Mouse (Mus musculus) gastrocnemius, adult 2 months (tissue): ENCODE data around the gene Eloa. TPM values are rescaled to one million over a fixed set of nuclear protein-coding genes. Genes with fewer than 3 reads are reported as not detected.
"Not testable (repeated sequence)": the region's sequence is repeated elsewhere in the genome, so short reads cannot be mapped to it uniquely, and the experiment has no call there.

Experiments used
- DNase-seq: peaks from one replicate; pipeline ENCODE4 v3.0.0; 2022
- H3K27ac ChIP-seq: fragments of 200-600 bp; 2 replicates; pipeline ENCODE4 v1.8.1; 2022; ENCODE audit warnings: mild to moderate bottlenecking
- H3K4me3 ChIP-seq: fragments of 200-600 bp; 2 replicates; pipeline ENCODE4 v1.8.1; 2022; ENCODE audit warnings: mild to moderate bottlenecking, moderate library complexity
- CTCF ChIP-seq: fragments of 200-600 bp; IDR thresholded peaks from 2 replicates; pipeline ENCODE4 v1.8.1; 2022; ENCODE audit warnings: antibody characterized with exemption, mild to moderate bottlenecking, moderate library complexity
- intact Hi-C: fragments of 180-260 bp; cut with DNase I; formaldehyde crosslinking; loops from one replicate; pipeline ENCODE4 v1.15.1; 2025
- long read RNA-seq, 2 experiments: library from polyadenylated mRNA; stranded (forward); transcript quantifications; one replicate each; pipeline ENCODE4 v2.0.0; 2021
- total RNA-seq, 2 experiments: library from RNA; stranded (reverse); gene quantifications; 2 replicates each; pipeline ENCODE4 v1.2.3; 2021

The Eloa gene
- 10 to 100 TPM; 58.9 to 63.4 TPM for total RNA-seq
- long read RNA-seq, experiment 1, full-length matches to known transcripts, result 46 of 70 reads
- long read RNA-seq, experiment 1, partial matches to known transcripts, result 22 of 70 reads
- long read RNA-seq, experiment 1, other reads (novel, unspliced or antisense), result 2 of 70 reads
- long read RNA-seq, experiment 2, full-length matches to known transcripts, result 42 of 56 reads
- long read RNA-seq, experiment 2, partial matches to known transcripts, result 14 of 56 reads
- long read RNA-seq, experiment 2, other reads (novel, unspliced or antisense), result 0 of 56 reads

- Histone ChIP-seq H3K27ac (peak within 1 kb of the TSS; percentile 92), H3K4me3 (peak within 1 kb of the TSS; percentile 96)
- intact Hi-C loops, result loop anchor here (5.0 kb wide), 1 partner anchor 49 kb away; the partner anchor contains the start of gene Lypla2
- peak; percentile 100 for DNase-seq
- TF ChIP-seq CTCF, result 0 out of 2 replicates have a peak, but pooled peaks have one; percentile 1
These were observed at the start of gene Eloa for GRCm38 (mm10) chr4:136021549-136022047. Gene Eloa (minus strand): TSS chr4:136021763.

GRCm38 (mm10) chr4:136071178-136071714 is 49.7 kb upstream of the Eloa start:
- intact Hi-C loops, result loop anchor here (2.0 kb wide), 1 partner anchor 78 kb away; no protein-coding TSS in a partner anchor
- peak; percentile 96 for TF ChIP-seq CTCF
- no peak overlapping the region for H3K4me3 ChIP-seq
- peak; percentile 77 for DNase-seq
- no peak overlapping the region for H3K27ac ChIP-seq

DNA sequence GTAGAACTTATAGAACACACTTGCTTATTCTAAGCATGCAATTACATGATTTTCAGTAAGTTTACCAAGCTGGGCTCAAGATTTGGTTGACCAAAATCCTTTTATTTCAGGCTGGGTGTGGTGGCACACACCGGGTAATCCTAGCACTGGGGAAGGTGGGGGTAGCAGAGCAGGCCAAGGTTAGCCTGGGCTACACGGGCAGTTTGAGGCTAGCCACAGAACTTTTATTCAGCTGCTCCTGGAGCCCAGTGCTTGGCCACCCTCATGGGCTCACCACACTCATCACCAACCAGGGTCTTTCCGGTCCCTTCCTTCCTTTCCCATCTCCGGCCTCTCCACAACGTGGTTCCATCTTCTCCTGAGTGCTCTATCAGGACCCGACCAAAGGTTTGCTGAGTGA is 49.0 kb upstream of the Eloa start:
- no peak for DNase-seq
- H3K27ac ChIP-seq, result no peak overlapping the region
- intact Hi-C loops, result loop anchor here (1.0 to 2.0 kb wide), 2 partner anchors 78 to 90 kb away; no protein-coding TSS in a partner anchor
- TF ChIP-seq CTCF, result no peak
- no peak overlapping the region for H3K4me3 ChIP-seq

GRCm38 (mm10) chr4:136069954-136070353 is 48.4 kb upstream of the Eloa start:
- peak; percentile 94 for TF ChIP-seq CTCF
- intact Hi-C loops, result loop anchor here (1.0 to 2.0 kb wide), 2 partner anchors 79 to 90 kb away; no protein-coding TSS in a partner anchor
- H3K27ac ChIP-seq, result peak overlapping the region; percentile 49; the same call in 1 of the 2 replicates
- peak; percentile 88 for DNase-seq
- H3K4me3 ChIP-seq, result peak overlapping the region; percentile 21; the same call in 1 of the 2 replicates

DNA sequence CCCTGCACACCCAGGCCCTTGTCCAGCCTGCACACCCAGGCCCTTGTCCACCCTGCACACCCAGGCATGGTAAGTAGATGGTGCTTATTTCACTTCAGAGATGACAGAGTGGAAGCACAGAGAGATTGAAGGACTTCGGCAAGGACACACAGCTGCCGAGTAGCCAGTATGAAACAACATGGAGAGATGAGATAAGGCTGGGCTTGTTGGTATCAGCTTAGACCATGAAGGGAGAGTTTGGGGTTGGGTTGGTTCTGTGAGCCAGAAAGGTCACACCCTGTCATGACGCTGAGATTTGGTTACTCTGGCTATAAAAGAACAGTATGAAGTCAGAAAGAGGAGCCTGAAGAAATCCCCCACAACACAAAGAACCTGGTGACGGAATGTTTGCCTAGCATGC is 47.8 kb upstream of the Eloa start:
- H3K4me3 ChIP-seq, result no peak overlapping the region
- H3K27ac ChIP-seq, result no peak overlapping the region
- no peak for TF ChIP-seq CTCF
- intact Hi-C loops, result no loop called here
- no peak for DNase-seq

DNA sequence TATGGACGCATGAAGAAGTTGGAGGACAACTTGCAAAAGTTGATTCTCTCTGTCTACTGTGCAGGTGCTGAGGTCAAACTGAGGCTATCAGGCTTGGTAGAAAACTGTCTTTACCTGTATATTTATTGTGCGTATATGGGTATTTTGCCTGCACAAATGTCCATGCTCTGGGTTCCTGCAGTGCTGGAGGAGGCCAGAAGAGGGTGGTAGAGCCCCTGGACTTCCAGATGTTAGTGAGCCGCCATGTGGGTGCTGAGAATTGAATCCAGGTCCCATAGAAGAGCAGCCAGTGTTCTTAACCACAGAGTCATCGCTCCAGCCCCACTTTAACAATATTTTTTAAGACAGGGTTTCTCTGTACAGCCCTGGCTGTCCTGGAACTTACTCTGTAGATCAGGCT is 41.6 kb upstream of the Eloa start:
- Histone ChIP-seq H3K4me3 (no peak overlapping the region), H3K27ac (no peak overlapping the region)
- intact Hi-C loops, result no loop called here
- no peak; the same call in 1 of the 2 replicates for TF ChIP-seq CTCF
- DNase-seq, result no peak

DNA sequence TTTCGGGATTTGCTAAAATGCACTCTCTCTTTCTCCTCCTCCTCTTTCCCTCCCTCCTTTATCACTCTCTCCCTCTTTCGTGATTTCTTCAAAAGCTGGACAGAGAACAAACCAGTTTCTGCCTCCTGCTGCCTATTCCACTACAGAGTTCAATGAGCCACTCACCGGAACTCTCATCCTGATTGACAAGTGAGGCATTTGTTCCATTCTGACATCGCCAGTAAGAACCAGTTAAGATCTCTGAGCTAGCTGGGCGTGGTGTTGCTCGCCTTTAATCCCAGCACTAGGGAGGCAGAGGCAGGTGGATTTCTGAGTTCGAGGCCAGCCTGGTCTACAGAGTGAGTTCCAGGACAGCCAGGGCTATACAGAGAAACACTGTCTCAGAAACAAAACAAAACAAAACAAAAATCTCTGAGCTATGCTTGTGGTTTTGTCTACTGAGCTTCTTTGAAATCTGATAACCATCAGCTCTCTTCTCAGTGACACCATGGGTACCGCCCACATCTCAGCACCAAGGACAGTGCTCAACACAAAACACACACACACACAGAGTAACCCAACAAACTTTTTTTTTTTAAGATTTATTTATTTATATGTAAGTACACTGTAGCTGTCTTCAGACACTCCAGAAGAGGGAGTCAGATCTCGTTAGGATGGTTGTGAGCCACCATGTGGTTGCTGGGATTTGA is 38.4 kb upstream of the Eloa start:
- not testable (repeated sequence) for DNase-seq, H3K4me3 ChIP-seq, H3K27ac ChIP-seq
- intact Hi-C loops, result loop anchor here (5.0 kb wide), 1 partner anchor 53 kb away; no protein-coding TSS in a partner anchor

DNA sequence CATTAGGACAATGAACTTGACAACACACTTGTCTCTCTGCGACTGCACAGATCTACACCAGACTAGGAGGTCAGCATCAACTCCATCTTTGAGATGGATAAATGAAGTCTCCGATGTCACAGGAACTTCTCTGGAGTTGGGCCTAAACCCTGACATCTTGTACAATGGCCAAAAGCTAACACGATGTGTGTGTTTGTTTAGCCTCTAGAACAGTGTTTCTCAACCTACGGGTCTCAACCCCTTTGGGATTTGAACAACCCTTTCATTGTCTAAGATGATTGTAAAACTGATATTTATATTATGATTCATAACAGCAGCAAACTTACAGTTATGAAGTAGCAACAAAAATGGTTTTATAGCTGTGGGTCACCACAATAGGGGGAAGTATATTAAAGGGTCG is 36.4 kb upstream of the Eloa start:
- no peak for TF ChIP-seq CTCF

DNA sequence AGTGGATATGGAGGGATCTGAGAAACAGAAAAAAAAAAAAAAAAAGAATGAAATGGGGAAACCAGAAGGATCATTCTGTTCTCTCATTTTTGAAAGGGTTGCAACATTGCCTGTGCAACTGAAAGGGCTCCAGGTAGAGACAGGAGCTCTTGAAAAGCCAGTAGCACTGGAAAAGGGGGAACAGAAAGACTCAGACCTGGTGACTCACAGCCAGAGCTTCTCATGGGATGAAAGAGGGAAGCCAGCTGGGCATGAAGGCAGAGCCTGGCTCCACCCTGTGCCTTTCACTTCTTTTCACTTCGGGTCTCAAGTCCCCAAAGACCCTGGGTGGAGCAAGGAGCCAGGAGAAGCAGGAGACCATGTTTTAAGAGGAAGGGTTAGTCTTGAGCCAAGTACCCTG is 34.5 kb upstream of the Eloa start:
- no peak for TF ChIP-seq CTCF
- Histone ChIP-seq H3K27ac (no peak overlapping the region), H3K4me3 (no peak overlapping the region)
- intact Hi-C loops, result loop anchor here (5.0 kb wide), 1 partner anchor 49 kb away; no protein-coding TSS in a partner anchor
- DNase-seq, result no peak

More for the DNA sequence above, 36.4 kb upstream of the Eloa start:
- Histone ChIP-seq H3K4me3 (no peak overlapping the region), H3K27ac (no peak overlapping the region)
- intact Hi-C loops, result loop anchor here (5.0 kb wide), 1 partner anchor 51 kb away; no protein-coding TSS in a partner anchor
- no peak for DNase-seq

DNA sequence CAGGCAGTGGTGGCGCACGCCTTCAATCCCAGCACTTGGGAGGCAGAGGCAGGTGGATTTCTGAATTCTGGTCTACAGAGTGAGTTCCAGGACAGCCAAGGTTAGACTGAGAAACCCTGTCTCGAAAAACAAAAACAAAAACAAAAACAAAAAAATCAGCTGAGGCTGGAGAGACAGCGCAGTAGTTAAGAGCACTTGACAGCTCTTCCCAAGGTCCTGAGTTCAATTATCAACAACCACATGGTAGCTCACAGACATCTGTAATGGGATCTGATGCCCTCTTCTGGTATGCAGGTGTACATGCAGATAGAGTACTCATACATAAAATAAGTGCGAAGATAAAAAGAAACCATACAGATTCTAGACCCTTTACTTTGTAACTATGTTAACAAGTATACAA is 32.3 kb upstream of the Eloa start:
- Histone ChIP-seq H3K4me3 (no peak overlapping the region), H3K27ac (peak overlapping the region; percentile 91; the same call in 1 of the 2 replicates)
- intact Hi-C loops, result loop anchor here (2.0 kb wide), 1 partner anchor 67 kb away; the partner anchor contains the start of gene Pithd1
- DNase-seq, result no peak
- TF ChIP-seq CTCF, result peak; percentile 34

- Histone ChIP-seq H3K4me3 (peak within 1 kb of the TSS; percentile 93), H3K27ac (peak within 1 kb of the TSS; percentile 91)
- DNase-seq, result peak; percentile 91
- intact Hi-C loops, result loop anchor here (2.0 kb wide), 1 partner anchor 66 kb away; the partner anchor contains the start of gene Pithd1
- peak; percentile 94 for TF ChIP-seq CTCF
These were observed 31.7 kb upstream of the Eloa start, which contains the start of gene Rpl11 for GRCm38 (mm10) chr4:136053247-136053596. Gene Rpl11 (minus strand): TSS chr4:136053428.

DNA sequence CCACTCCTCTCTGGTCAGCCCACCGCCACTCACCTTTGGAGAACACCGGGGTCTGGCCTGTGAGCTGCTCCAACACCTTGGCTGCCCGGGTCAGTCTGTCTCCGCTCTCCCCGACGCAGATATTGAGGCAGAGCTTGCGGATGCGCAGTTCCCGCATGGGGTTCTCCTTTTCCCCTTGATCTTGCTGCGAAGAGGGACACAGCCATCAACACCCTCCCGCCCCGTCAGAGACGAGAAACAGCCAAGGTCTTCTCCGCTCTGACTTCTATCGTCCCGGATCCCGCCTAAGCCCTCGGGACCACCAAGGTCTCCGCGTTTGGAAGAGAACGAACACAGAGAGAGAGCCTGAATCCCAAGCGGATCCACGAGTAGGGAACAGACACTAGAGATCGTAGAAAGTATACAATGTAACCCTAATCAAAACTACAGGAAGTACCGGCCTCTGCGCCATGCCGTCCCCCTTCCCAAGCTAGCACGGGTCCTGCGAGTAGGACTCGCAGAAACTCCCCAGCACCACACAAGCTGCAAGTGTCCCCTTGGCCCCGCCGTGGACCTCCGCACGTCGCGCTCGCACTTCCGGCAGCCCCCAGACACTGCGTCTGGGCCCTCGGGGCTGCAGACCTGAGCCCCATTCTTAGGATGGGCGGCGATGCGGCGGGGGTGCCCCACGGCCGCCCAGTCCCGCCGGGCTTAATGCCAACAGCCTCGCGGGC is 31.1 kb upstream of the Eloa start:
- no peak for DNase-seq
- H3K27ac ChIP-seq, result peak overlapping the region; percentile 91
- intact Hi-C loops, result loop anchor here (2.0 kb wide), 1 partner anchor 66 kb away; the partner anchor contains the start of gene Pithd1
- H3K4me3 ChIP-seq, result peak overlapping the region; percentile 93
- no peak for TF ChIP-seq CTCF
